Mouse (Mus musculus) myocyte (in vitro differentiated cells): Measurements from ENCODE around the gene Gpatch11.
"Not testable (repeated sequence)": the region's sequence is repeated elsewhere in the genome, so short reads cannot be mapped to it uniquely, and the experiment has no call there.

Experiments
- E2F4 ChIP-seq: IDR thresholded peaks from one replicate; pipeline ENCODE4 v1.6.1; 2011; ENCODE audit warnings: mild to moderate bottlenecking, control low read depth, moderate library complexity; ENCODE audit not compliant: insufficient read depth
- MYOD1 ChIP-seq, 3 experiments: IDR thresholded peaks; one replicate each; pipeline ENCODE4 v1.6.1; 2011; ENCODE audit warnings: control low read depth in 2 of 3, low read depth in 2 of 3, mild to moderate bottlenecking in 2 of 3, moderate library complexity in 1 of 3; ENCODE audit not compliant: insufficient read length in 2 of 3, control insufficient read depth in 1 of 3
- POLR2A ChIP-seq: IDR thresholded peaks from one replicate; pipeline ENCODE4 v1.6.1; 2011; ENCODE audit warnings: low read depth, mild to moderate bottlenecking, control low read depth, moderate library complexity; ENCODE audit not compliant: insufficient read length
- TCF3 ChIP-seq: IDR thresholded peaks from one replicate; pipeline ENCODE4 v1.6.1; 2011; ENCODE audit warnings: low read depth, control low read depth; ENCODE audit not compliant: insufficient read length
- USF1 ChIP-seq: IDR thresholded peaks from one replicate; pipeline ENCODE4 v1.6.1; 2011; ENCODE audit warnings: low read depth, mild to moderate bottlenecking, control low read depth, moderate library complexity

DNA sequence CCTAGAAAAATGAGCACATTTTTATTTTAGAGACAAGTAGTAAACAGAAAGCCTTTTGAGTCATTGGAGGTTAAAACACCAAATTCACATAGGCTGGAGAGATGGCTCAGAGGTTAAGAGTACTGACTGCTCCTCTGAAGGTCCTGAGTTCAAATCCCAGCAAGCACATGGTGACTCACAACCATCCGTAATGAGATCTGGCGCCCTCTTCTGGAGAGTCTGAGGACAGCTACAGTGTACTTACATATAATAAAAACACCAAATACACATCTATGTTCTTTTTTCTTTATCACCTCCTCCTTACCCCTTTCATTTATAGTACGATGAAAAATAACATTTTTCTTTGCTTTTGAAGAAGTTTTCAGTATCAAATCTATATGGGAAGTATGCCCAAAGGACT, 47.1 kb upstream of the Gpatch11 start:
- not testable (repeated sequence) for TF ChIP-seq USF1; E2F4; POLR2A; MYOD1 (IDR thresholded peaks at IDR 0.05; ENCODE audit: control insufficient read depth in 1 of 3, insufficient read length in 2 of 3, low read depth in 2 of 3); TCF3
